Mouse (Mus musculus): ENCODE measurements around the gene Gm44790.
"Not testable (repeated sequence)": the region's sequence is repeated elsewhere in the genome, so short reads cannot be mapped to it uniquely, and the experiment has no call there.

The Gm44790 gene

DNA sequence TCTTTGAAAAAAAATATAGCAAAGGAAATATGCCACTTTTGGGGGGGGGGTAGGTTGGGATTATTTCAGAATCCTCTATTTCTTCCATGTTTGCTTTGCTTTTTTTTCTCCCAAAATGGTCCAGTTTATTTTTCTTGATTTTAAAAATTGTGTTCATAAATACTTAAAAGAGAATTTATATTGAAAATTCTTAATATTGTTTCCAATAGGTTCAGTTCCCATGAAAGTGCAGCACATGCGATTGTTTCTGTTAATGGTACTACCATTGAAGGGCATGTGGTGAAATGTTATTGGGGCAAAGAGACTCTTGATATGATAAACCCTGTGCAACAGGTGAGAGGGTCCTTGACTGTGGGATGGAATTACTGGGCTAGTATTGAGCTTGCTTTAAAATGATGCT is at the start of gene Gm44790:
TSS of gene Gm44790 (plus strand) at position 301 of the 400 bp plus-strand sequence.
- DNase-seq (ENCODE audit: low spot score in 2 of 2): no peak

- DNase-seq (ENCODE audit: low spot score in 2 of 2): no peak
Measured at GRCm38 (mm10) chr6:86378341-86378740, 48.1 kb upstream of the Gm44790 start.

GRCm38 (mm10) chr6:86380112-86380511 is 46.3 kb upstream of the Gm44790 start:
- DNase-seq (ENCODE audit: low spot score in 2 of 2): not testable (repeated sequence)

DNA sequence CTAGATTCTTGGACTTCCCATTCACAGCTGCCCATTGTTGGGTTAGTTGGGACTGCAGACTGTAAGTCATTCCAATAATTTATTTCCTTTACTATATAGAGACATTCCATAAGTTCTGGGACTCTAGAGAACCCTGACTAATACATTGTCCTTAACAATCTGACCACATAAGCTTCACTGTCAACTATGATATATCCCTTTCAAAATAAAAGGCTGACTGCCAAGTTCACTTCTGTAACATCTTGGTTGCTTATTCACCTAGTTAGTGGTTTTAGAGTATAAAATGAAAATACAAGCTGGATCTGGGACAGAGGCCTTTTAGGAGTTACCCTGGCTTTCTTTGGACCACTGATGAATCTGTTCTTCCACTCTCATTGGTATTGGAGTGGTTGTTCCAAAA is 43.9 kb upstream of the Gm44790 start:
- no peak for DNase-seq (ENCODE audit: low spot score in 2 of 2)

GRCm38 (mm10) chr6:86383370-86383769 is 43.1 kb upstream of the Gm44790 start:
- no peak for DNase-seq (ENCODE audit: low spot score in 2 of 2)

- no peak for DNase-seq (ENCODE audit: low spot score in 2 of 2)
Measured at GRCm38 (mm10) chr6:86384692-86385091, 41.8 kb upstream of the Gm44790 start.

DNA sequence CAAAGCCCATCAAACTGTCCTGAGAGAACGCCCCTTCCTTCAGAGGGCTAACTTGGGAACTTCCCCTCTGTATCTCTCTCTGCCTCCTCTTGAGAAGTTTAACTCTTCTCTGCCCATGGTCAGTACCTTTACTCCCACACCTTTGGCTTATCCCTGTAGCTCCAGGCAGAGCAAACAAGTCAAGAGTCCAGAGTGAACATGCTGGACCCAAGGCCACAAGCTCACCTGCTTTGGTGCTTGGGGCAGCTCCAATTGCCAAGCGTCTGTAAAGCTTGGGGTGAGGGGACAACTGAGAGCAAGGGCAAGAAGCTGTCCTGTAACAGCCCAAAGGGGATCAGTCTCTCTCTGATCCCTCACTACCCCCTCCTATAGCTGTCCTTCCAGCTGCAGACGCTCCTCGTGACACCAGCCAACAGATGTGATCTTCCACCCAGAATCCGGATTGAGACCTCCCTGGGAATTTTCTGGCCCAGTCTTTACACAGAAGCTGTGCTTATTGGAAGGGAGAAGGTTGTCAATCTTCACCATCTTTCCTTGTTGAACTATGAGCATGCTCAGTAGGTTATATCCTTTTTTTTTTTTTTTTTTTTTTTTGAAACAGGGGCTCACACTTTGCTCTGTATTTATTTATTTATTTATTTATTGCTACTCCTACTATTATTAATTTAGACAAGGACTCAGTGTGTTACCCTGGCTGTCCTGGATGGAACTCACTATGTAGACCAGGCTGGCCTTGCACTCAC is 40.9 kb upstream of the Gm44790 start:
- DNase-seq (ENCODE audit: low spot score in 2 of 2): no peak

DNA sequence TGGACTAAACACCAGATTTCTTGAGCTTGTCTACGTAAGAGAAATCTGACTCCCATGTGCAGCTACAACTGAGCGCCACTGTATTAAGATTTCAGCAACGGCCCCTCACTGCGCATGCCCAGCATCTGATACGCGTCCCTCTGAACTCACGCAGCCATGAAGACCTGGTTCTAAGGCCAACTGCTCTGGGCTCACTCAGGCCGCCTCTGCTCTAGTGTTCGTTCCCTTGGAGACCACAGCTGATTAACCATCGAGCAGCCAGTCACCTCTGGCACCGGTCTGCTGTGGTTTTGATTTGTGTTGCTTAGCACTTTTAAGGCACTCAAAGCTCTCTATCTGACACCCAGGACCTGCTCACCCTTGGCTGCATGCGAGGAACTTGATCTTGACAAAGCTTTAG is 39.1 kb upstream of the Gm44790 start:
- no peak for DNase-seq (ENCODE audit: low spot score in 2 of 2)

GRCm38 (mm10) chr6:86388461-86388860 is 38.0 kb upstream of the Gm44790 start:
- no peak for DNase-seq (ENCODE audit: low spot score in 2 of 2)

- no peak for DNase-seq (ENCODE audit: low spot score in 2 of 2)
Measured at GRCm38 (mm10) chr6:86391326-86391725, 35.1 kb upstream of the Gm44790 start.

- DNase-seq (ENCODE audit: low spot score in 2 of 2): no peak
Measured at GRCm38 (mm10) chr6:86393187-86393586, 33.3 kb upstream of the Gm44790 start.

GRCm38 (mm10) chr6:86394078-86394720 is 32.3 kb upstream of the Gm44790 start:
- no peak for DNase-seq (ENCODE audit: low spot score in 2 of 2)

DNA sequence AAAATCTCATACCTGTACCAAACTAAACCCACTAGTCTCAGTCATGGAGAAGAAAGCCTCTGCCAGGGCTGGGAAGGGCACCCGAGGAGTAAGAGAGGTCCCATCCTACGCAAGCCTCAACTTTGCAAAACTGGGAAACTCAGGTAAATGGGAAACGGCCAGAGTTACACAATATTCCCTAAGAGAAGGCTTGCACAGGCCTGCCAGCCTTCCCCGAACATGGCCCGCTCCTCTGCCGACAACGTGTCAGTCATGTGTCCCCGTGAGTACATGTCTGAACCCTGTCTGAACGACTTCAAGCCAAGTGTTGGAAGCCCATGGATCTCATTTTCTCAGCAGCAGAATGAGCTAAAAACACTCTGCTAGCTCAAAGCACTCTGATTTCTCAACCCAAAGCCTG is 31.4 kb upstream of the Gm44790 start:
- no peak for DNase-seq (ENCODE audit: low spot score in 2 of 2)

DNA sequence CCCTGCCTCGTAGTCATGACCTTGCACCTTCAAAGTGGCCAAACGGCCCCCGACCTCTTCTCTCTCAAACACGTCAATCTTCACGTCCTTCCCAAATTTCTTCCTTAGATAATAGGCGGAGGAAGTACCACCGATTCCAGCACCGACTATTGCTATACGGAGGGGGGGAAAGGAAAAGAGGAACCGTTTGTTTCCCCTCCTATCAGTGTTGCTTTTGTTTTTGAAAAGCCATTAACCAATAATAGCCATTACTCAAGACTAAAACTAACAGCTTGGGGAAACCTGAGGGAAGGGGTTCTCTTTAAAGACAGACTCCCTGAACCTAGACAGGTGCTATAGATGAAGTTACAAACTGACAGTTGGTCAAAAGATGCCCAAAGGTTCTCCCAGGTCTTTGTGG is 30.5 kb upstream of the Gm44790 start:
- DNase-seq (ENCODE audit: low spot score in 2 of 2): no peak

DNA sequence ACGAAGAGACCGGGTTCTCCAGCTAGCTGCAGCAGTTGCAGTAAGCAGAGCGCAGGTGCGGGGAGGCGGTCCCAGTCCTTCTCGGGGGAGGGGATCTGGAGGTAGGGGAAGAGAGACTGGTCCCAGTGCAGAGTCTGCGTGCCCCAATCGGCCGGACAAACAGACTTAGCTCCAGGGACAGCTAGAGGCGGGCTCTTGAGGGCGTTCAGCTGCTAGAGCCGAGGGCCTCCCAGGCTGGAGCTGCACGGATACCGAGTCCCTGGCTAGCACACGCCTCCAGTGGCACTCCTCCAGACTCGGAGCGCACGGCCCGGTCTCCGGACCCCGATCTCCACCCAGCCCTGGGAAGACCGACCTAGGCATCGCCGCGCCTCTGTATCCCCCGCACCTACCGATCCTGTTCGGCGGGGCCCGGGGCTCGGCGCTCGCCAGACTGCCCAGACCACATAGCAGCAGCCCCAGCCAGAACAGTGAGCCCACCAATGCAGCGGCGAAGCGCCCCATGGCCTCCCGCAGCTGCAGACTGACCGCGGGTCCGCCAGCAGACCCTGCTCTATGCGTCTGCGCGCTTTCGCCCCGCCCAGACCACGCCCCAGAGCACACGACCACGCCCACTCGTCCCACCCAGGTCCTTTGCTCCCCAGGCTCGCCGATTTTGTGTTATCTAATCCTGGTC is 29.7 kb upstream of the Gm44790 start, which contains the start of gene Pcyox1:
TSS of gene Pcyox1 (minus strand) at position 574 of the 676 bp plus-strand sequence.
- peak; percentile 78 to 84 for DNase-seq (ENCODE audit: low spot score in 2 of 2)

DNA sequence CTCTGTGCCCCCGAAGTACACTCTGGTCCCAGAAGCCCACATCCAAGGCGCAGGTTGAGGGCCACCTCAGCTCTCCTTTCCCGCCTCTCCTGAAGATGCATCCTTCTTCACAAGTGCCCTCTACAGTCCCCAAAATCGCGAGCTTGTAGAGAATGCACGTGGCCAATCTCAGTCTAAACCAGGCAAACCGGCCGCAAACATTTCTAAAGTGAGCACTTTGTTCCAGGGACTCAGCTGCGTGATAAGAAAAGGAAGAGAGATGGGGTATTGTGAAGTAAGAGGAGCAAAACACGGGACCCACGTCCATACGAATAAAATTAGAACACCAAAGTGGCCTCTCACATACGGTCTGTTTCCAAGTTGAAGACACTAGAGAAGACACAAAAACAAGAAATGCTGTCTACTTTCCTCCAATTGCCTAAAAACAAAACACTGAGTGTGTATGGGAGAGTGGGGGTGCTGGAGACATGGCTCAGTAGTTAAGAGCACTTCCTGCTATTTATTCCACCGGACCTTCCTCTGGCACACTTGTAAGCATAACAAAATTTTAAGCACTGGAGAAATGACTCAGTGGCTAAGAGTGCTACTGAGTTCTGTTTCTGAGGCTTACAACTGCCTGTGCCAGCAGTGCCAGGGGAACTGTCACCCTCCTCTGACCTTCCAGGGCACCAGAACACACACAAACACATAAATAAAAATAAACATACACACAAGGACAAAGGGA is 29.0 kb upstream of the Gm44790 start:
- no peak for DNase-seq (ENCODE audit: low spot score in 2 of 2)

DNA sequence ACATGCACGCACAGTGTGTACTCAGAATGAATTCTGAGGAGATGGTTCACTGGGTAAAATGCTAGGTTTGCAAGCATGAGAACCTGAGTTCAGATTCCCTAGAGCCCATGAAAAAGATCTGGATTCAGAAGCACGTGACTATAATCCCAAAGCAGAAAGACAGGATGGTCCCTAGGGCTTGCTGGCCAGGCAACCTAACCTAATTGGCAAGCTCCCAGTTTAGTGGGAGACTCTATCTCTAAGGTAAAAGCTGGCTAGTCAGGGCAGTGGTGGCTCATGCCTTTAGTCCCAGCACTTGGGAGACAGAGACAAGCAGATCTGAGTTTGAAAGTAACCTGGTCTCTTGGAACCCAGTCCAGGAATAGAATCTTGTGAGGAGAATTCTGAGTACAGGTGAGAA is 27.5 kb upstream of the Gm44790 start:
- no peak for DNase-seq (ENCODE audit: low spot score in 2 of 2)

DNA sequence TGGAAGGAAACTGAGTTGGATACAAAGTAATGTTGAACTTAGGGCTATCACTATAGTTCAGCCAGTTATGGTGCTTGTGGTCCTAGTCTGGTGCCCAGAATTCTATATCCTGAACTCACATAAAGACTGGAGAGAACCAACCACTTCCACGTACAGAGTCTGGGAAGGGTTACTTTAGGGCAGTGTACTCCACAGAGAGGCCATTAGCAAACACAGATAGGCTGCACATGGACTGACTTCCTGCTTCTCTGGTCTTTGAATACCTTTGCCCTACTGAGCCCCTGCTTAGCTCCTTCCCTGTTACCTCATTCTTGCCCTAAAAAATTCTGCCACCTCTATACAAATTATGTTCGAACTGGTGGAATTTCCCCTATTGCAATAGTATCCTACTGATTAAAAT is 26.5 kb upstream of the Gm44790 start:
- no peak for DNase-seq (ENCODE audit: low spot score in 2 of 2)

DNA sequence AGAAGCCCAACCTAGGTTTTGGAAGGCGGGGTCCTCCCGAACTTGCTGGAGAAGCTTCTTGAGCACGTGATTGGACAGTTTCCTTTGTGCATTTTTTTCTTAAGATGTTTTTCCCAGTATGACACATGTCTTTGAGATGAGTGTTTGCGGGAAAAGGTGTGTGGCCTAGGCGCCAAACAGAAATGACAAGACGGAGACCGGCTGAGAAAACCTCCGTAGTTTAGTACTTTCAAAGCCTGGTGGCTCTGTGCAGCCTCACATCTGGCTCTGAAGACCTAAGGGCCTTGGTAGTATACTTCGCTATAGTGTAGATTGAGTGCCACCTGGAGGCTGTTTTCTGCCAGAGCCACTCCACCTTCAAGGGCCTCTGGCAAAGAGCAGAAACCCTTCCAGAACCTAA is 25.5 kb upstream of the Gm44790 start:
- peak; percentile 32 to 38 for DNase-seq (ENCODE audit: low spot score in 2 of 2)

GRCm38 (mm10) chr6:86402681-86403607 is 23.5 kb upstream of the Gm44790 start:
- no peak for DNase-seq (ENCODE audit: low spot score in 2 of 2)

- peak; percentile 84 for DNase-seq (ENCODE audit: low spot score in 2 of 2)
Measured at GRCm38 (mm10) chr6:86403728-86404099, 22.7 kb upstream of the Gm44790 start.

All from right cerebral cortex, postnatal 36 days (tissue).